Mouse (Mus musculus) retina, postnatal 7 days (tissue): ENCODE results near the gene Scpep1.

Experiments
- DNase-seq: peaks from one replicate; pipeline ENCODE4 v3.0.0-alpha.2; 2012; ENCODE audit warnings: low read depth, low spot score

Gene Scpep1

DNA sequence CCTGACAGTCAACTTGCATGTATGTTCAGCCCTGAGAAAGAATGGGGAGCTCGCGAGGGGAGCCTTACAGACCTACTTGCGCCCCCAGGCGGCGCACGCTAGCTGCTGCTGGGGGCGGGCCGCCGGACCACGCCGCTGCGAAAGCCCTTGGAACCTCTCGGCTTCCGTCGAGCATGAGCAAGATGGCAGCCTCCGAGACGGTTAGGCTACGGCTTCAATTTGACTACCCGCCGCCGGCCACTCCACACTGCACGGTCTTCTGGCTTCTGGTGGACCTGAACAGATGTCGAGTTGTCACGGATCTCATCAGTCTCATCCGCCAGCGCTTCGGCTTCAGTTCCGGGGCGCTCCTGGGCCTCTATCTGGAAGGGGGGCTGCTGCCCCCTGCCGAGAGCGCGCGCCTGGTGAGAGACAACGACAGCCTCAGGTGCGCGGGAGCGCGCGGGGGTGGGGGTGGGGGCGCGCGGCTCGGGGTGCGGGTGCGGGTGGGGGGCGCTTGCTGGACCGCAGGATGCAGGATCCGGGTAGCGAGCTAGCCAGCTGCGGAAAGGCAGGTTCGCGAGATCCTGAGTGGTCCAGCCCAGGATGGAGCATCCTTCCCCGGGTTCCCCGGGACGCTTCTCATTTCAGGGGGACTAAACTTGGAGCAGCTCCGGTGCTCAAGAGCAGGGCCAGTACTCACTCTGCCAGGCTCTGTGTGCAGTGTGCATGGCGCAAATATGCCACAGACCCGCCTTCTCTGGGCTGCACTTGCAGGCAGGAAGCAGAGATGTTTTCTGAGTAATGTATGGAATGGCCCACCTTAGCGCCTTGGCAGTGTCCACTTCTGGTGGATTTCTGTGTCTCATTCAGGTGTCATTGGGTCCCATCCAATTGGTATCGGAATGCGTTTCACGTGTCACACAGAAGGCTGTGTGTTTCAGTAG, 18.8 kb upstream of the Scpep1 start:
- DNase-seq: peak; percentile 87

DNA sequence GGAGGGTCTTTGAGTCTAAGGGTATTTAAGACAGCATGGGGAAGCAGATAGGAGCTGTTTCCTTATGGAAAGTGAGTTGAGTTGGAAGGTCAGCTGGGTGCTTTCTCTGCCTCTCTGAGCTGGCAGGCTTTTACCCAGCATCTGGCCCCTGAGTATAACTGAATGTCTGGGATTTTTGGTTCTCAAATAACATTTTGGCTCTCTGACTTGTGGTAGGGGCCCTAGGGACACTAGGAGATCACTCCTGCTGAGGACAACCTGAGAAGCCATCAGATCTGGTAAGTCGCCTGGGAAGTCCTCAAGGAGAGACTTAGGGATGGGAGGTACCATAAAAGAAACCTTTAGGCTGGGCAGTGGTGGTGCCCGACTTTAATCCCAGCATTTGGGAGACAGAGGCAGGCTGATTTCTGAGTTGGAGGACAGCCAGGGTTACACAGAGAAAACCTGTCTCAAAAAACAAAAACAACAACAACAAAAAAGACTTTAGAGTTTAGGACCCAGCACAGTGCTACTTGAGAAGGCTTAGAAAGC, 15.0 kb upstream of the Scpep1 start, which contains the start of gene Coil:
Gene Coil, plus strand, starts transcription at position 51 of the 531 bp plus-strand sequence.
- DNase-seq: no peak

DNA sequence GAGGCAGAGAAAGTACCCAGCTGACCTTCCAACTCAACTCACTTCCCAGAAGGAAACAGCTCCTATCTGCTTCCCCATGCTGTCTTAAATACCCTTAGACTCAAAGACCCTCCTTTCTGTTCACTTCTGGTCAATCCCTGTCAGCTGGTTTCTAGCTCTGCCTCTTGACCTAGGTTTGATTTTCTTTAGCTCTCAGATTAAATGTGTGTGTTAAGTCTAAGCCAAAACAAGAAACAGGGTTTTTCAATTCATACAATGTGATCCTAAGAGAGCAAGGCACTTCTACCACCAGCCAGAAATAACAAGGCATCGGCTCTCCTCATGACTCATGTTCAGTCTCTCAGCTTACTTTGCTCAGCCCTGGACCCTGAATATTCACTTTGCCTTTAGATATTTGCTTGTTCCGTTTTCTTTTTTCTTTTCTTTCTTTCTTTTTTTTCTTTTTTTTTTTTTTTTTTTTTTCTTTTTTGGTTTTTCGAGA, 11.7 kb upstream of the Scpep1 start, which contains the start of gene Elobl:
Gene Elobl, minus strand, starts transcription at position 51 of the 481 bp plus-strand sequence.
- no peak for DNase-seq

DNA sequence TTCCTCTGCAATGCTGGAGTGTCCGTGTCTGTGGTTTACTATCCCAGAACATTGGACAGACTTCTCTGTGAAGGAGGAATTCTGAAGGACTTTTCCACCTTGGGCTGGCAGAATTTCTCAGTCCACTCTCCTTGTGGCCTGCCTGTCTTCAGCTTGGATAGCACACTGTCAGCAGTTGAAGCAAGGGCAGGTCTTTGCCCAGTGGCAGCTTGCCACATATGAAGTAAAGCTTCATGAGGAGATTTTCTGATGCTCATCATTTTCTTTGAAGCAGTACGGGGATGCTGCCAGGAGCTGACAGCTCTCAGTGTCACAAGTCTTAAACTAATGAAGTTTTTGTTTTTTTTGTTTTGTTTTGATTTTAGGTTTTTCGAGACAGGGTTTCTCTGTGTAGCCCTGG, 3.6 kb upstream of the Scpep1 start:
- no peak for DNase-seq

DNA sequence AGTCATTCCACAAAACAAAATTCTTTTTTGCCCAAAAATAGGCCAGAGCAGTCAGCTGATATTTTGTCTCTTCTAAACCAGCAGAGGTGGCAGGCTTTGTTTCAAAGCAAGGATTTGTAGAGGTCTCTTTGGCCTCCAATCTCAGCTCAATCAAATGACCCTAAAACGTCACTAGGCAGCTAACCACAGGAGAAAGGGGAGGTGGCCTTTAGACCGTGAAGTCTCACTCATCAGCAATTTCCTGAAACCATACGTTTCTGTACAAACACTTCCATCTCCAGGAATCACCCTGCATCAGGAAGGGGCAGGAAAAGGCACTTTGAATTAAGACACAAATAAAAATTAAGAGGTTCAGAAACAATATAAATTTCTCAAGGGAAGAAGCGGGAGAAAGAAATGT, 462 bp downstream of the Scpep1 start:
- no peak for DNase-seq

DNA sequence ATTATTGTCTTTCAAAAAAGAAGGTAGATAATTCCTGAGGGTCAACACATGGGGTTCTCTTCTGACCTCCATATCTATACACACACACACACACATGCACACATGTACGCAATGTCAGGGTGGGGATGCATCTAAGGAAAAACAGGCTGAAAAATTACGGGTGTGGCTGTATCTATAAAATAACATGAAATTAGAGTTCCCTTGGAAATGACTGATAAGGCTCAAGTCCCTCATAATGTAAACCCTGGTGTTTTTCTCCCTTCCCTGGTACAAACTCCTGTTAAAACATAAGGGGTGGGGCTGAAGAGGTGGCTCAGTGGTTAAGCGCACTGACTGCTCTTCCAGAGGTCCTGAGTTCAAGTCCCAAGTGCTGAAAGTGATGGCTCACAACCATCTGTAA, 1.7 kb downstream of the Scpep1 start:
- no peak for DNase-seq

DNA sequence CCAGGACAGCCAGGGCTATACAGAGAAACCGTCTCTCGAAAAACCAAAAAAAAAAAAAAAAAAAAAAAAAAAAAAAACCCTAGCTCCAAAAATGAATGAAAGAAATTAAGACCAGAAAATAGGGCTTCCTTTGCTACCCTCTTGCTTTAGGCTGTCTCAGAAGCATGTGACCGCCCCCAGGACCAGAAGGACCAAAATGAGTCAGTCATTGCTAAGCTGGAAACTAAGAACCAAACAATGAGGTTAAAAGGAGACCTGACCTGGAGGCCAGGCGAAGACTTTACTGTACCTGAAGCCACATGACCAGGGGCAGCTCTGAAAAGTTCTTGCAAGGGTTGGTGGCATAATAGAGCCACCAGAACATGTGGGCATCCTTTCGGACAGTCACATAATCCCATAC, 3.1 kb downstream of the Scpep1 start:
- no peak for DNase-seq

DNA sequence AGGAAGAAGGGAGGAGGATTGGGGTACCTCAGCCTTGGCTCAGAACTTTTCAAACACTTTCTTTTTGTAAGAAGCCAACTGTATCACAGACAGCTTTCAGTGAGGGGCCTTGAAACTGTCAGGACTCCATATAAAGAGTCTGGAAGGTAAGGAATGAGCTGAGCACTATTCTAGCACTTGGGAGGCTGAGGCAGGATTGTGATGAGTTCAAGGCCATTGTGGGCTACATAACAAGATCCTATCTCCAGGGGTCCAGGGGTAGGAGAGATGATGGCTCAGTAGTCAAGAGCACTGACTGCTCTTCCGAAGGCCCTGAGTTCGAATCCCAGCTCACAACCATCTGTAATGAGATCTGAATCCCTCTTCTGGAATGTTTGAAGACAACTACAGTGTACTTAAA, 3.7 kb downstream of the Scpep1 start:
- DNase-seq: no peak

DNA sequence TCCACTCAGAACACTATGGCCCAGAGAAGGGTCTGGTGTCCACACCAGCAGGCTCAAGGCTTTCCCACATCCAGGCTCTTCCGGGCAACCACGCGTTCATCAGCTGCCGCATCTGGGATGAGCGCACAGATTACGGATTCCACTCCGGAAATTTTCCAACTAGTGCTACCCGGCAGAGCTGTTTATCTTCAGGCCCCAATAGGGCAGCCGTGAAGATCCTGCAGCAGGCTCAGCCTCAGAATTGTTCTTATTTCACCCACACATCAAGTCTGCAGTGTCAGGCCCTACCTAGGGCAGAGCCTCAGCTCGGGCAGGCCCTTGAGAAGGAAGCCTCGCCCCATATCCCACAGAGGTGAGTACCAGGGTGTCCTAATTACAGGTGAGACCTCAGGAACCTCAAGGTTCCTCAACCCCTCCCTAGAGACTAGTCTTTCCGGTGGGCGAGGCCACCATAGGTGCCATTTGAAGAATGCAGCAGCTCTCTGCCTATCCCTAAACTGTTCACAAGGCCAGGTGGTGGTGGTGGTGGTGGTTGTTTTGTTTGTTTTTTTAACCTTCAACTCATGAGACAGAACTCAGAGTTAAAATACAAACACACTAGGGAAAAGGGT, 4.5 kb downstream of the Scpep1 start:
- no peak for DNase-seq

DNA sequence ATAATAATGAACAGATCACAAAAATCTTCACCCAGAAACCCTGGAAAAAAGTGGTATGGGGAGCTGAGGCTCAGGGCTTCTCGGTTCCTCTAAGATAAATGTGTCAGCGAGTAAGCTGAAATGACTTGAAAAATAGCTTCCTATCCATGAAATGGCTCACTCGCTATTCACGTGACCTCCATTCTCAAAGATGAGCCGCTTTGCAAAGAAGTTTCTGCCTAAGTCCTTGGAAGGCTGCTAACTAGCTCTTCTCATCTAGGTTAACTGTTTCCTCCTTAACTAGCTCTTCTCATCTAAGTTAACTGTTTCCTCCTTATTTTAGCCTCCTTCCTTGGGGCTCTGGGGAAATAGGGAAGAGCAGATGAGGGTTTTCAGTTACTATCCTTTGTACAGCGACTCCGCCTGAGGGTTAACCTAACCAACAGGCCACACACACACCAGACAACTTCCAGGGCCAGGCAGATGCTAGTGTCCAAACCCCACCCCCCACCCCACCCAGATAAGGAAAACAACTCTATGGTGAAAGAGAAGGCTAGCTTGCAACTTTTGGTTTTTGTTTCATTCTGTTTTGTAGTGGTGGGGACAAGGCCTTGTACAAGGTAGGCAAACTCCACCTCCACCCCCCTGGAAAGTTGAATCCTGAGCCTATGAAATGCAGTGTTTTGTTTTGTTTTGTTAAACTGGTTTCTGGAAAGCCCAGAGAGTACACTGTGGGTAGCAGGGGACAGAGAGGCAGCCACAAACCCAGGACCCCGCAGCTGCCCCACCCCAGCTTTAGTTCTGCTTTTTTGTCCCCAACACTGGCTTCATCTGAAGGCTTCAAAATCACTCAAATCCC, 5.2 kb downstream of the Scpep1 start:
- no peak for DNase-seq

DNA sequence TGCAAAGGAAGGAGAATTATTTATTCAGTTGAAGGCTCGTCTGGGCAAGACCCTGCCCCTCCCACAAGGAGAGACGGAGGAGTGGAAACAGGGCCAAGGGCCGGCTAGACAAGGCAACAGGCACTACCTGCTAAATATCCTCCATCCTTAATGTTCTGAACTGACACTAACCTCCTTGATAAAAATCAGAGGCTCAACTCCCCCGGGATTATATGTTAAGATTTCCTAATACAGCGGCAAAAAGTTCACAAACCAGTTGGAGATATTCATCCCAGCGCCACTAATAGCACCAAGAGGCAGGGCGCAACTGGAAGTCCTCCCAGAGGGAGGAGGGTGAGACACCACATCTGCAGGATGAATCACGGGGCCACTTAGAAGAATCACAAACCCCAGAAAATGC, 6.4 kb downstream of the Scpep1 start:
- no peak for DNase-seq

DNA sequence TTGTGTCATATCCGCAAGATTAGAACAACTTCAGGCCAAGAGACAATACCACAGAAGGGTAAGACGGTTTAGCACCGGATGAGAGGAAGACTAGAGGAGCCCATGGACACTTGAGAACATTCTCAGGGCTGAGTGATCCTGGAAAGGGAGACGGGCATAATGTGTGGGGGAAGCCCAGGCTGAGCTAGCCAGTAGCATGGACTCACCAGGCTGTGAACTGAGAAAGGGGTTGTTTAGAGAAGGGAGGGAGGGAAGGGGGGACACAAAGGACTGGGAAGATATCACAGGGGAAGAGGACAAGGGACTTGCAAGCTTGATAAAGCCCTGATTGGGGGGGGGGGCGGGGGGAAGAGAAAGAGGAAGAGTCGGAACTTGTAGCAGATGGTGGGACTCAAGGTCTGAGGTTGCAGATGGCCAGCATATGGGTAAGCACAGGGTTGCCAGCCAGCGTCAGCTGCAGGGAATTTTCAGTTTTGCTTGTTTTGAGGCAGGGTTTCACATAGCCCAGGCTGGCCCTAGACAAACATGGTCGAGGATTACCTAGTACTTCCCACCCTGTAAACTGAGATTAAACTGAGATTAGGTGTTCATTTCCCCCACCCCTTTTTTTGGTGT, 9.2 kb downstream of the Scpep1 start:
- DNase-seq: no peak

DNA sequence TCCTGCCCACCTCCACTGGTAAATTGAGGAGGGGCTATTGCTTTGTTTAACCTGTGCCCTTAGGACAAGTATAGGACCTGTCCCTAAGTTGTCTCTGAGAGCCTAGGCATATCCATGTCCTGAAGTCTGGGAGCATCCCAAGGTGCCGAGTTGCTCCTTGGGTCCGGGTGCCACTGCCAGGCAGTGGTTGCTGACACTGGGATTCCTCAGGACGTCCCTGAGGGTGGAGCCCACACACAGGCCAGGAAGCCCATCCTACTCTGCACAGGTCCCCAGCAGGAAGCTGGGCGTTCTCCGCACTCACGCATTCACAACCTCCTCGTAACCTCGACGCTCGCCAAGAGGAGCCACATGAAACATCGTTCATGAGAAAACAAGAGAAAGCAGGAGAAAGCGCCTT, 13.8 kb downstream of the Scpep1 start:
- no peak for DNase-seq

DNA sequence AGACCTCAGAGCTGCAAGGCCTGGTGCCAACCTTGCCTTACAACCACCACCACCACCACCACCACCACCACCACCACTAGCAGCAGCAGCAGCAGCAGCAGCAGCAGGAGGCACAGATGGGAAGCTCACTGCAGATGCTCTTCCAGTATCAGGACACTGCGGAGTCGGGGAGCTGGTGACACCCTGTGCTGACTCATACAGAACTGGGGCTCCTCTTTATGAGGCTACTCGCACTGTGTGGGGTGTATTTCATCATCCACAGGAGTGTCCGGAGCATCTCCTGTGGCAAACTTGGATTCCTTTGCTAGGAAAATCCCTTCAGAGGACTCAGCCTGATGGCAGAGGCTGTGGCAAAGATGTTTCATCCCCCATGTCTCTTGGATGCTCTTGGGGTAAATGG, 15.6 kb downstream of the Scpep1 start:
- DNase-seq: no peak

DNA sequence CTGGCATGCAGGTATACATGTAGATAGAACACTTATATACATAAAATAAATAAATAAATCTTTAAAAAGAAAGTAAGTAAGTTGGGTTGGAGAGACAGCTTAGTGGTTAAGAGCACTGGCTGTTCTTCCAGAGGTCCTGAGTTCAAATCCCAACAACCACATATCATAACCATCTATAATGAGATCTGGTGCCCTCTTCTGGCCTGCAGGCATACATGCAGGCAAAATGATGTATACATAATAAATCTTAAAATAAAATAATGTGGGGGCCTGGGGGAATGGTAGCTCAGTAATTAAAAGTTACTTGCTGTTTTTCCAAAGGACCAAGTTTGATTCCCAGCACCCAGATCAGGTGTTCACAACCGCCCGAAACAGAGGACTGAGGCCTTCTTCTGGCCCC, 16.5 kb downstream of the Scpep1 start:
- DNase-seq: no peak

DNA sequence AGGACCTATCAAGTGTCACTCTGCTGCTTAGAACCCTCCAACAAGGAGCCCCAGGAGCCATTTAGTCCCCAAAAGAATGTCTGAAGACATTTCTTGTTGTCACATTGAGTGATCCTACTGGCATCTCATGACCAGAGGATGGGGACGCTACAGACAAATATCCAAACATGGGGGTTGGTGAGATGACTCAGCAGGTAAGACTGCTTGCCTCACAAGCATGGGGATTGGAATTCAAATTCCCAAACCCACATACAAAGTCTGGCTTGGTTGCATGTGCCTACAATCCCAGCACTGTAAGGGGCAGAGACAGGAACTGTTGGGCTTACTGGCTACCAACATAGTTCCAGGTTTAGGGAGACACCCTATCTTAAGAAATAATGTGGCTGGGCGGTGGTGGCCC, 17.4 kb downstream of the Scpep1 start:
- DNase-seq: no peak

DNA sequence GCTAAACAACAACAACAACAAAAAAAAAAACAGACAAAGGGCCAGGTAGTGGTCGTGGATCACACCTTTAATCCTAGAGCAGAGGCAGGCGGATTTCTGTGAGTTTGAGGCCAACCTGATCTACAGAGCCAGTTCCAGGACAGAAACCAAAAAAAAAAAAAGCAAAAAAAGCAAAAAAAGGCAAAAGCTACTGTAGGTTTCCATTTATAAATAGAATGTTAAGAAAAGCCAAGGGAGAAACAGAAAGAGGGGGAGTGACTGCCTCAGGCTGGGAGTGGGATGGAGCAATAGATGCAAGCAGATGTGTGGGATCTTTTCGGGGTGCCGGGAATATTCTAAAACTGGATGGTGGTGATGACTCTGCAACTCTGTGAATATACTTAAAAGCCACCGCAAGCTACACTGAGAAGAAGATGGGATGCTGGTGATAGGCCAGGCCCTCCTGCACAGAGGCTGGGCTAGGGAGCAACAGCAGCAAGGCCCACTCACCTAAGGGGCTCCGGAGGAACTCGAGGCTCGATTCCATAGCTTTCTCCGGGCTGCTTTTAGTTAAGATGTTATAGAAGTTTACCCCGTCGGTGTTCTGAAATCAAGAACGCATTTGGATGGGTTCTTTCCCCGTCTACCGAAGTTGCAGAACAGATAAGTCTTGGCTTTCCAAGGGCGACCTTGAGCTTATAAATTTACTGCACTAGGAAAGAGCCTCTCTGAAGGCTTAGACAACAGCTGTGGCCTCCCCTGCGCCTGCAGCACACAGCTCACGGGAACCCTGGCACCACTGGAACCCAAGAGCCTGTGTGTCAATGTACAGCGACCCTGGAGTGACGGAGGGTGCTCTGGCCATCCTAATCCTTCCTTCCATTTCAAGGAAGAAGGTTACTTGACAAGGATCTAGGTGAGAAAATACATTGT, 20.9 kb downstream of the Scpep1 start:
- DNase-seq: no peak

DNA sequence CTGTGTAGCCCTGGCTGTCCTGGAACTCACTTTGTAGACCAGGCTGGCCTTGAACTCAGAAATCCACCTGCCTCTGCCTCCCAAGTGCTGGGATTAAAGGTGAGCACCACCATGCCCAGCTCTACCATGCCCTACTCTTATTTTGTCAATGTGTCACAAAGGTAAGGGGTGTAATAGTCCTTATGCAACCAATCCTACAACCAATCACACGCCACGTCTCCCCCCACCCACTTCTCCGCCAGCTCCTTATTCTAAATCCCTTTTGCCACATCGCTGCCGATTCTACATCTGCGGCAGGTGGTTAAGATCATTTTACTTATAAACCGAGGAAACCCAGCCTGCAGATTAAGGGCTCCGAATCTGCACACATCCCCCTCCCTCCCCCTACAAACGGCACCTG, 22.2 kb downstream of the Scpep1 start:
- no peak for DNase-seq

DNA sequence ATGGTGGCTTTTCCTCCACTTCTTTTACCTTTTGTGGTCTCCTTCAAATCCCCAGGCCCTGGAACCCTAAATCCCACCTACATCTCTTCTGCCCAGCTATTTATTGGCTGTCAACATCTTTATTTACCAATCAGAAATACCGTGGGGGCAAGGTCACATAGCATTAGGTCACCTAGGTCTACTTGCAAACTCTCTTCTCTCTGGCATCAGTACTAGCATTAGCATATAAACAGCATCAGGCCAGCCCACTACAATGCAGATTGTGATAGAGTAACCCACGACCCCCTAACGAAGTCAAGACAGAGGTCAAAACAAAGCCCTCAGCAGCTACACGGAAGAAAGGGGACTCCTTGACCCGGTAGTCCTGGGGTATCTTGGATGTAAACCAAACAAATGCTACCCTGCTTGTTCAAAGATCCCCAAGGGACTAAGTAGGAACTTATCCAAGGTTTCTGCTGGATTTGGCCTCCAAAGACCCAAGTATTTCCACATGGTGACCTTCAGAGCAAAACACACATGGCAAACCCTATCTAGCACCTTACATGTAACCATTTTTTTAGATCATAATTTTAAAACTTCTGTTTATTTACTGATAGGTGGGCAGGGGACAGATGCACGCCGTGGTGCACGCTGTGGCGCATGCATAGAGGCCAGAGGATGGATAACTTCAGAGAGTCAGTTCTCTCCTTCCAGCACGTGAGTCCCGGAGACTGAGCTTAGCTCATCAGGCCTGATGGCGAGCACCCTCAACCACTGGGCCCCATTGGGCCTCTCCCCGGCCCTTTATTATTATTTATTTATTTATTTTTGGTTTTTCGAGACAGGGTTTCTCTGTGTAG, 23.4 kb downstream of the Scpep1 start:
- no peak for DNase-seq
